Mouse (Mus musculus): ENCODE measurements around the gene Ccr5. TPM values are rescaled to one million over a fixed set of nuclear protein-coding genes. Genes with fewer than 3 reads are reported as not detected.
"Not testable (repeated sequence)": the region's sequence is repeated elsewhere in the genome, so short reads cannot be mapped to it uniquely, and the experiment has no call there.

Ccr5 gene
- 0.92 and 1.3 TPM in 2 replicates for polyA plus RNA-seq (2015; fragmentation: Nextera tagmentation; extraction: Ambion mirVana)

GRCm38 (mm10) chr9:124121387-124122184 lies at the start of gene Ccr5:
Gene Ccr5, plus strand, starts transcription at chr9:124121543.
- no peak for DNase-seq (ENCODE audit: low spot score)
- TF ChIP-seq EP300 (IDR thresholded peaks at IDR 0.05): no peak
- no peak for TF ChIP-seq CTCF (IDR thresholded peaks at IDR 0.05)

GRCm38 (mm10) chr9:124079803-124080202 lies 41.5 kb upstream of the Ccr5 start:
- ATAC-seq (no peak), DNase-seq (ENCODE audit: low spot score) (no peak)
- Histone ChIP-seq H3K4me3 (ENCODE audit: low read depth, low read length) (no peak overlapping the region), H3K27me3 (replicated peaks; ENCODE audit: insufficient read depth, low read length) (no peaks in the 10 kb centered on the region), H3K4me1 (ENCODE audit: insufficient read depth, low read depth, low read length) (no peaks in the 10 kb centered on the region), H3K9me3 (ENCODE audit: low read length) (no peaks in the 10 kb centered on the region), H3K36me3 (ENCODE audit: insufficient read depth, low read length) (no peaks in the 10 kb centered on the region), H3K9ac (replicated peaks; ENCODE audit: low read depth) (no peak overlapping the region), H3K4me2 (replicated peaks; ENCODE audit: low read depth, low read length) (no peak overlapping the region), H3K27ac (ENCODE audit: low read length) (no peak overlapping the region)
- TF ChIP-seq EP300 (IDR thresholded peaks at IDR 0.05): no peak
- TF ChIP-seq CTCF (IDR thresholded peaks at IDR 0.05): no peak
- WGBS: 43% methylated on average over 4 of the region's 4 CpGs

More at GRCm38 (mm10) chr9:124121387-124122184, at the start of gene Ccr5:
- Histone ChIP-seq H3K4me1 (ENCODE audit: insufficient read depth, low read depth, low read length) (no peaks in the 10 kb centered on the region), H3K36me3 (ENCODE audit: insufficient read depth, low read length) (no peaks in the 10 kb centered on the region), H3K4me2 (replicated peaks; ENCODE audit: low read depth, low read length) (no peak within 1 kb of the TSS), H3K4me3 (ENCODE audit: low read depth, low read length) (no peak within 1 kb of the TSS), H3K9me3 (ENCODE audit: low read length) (no peaks in the 10 kb centered on the region), H3K9ac (replicated peaks; ENCODE audit: low read depth) (no peak within 1 kb of the TSS), H3K27me3 (replicated peaks; ENCODE audit: insufficient read depth, low read length) (no peaks in the 10 kb centered on the region), H3K27ac (ENCODE audit: low read length) (no peak within 1 kb of the TSS)
- ATAC-seq: no peak
- 56% methylated on average over 3 of the region's 3 CpGs for WGBS

- H3K4me3 ChIP-seq (ENCODE audit: low read depth, low read length); H3K36me3 ChIP-seq (ENCODE audit: insufficient read depth, low read length); ATAC-seq; H3K9ac ChIP-seq (replicated peaks; ENCODE audit: low read depth); H3K27ac ChIP-seq (ENCODE audit: low read length); H3K9me3 ChIP-seq (ENCODE audit: low read length); H3K27me3 ChIP-seq (replicated peaks; ENCODE audit: insufficient read depth, low read length); H3K4me1 ChIP-seq (ENCODE audit: insufficient read depth, low read depth, low read length); H3K4me2 ChIP-seq (replicated peaks; ENCODE audit: low read depth, low read length); DNase-seq (ENCODE audit: low spot score): not testable (repeated sequence)
- 92% methylated on average over 12 of the region's 13 CpGs for WGBS
These were observed 40.9 kb upstream of the Ccr5 start for GRCm38 (mm10) chr9:124080471-124080870.

DNA sequence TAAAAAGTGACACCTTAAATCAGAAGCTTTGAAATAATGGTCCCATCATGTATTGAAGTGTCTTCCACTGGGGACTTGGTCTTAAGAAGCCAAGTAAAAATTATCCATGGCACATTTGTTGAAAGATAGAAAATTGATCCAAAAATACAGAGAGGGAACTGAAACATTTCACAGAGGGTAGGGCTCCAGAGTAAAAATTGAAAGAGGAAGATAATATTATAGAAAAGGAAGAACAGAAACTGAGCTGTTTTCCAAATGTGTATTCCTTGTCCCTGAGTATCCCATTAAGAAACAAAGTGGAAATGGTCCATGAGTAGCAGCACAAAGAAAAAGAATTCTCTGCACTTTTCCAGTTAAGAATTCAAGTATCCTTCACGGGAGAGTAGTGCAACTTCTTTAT lies 30.9 kb upstream of the Ccr5 start:
- no peaks in the 10 kb centered on the region for H3K36me3 ChIP-seq (ENCODE audit: insufficient read depth, low read length)
- no peak overlapping the region for H3K9ac ChIP-seq (replicated peaks; ENCODE audit: low read depth)
- ATAC-seq (no peak), DNase-seq (ENCODE audit: low spot score) (no peak)
- WGBS: 60% methylated on average over 1 of the region's 1 CpGs
- H3K9me3 ChIP-seq (ENCODE audit: low read length): no peaks in the 10 kb centered on the region
- TF ChIP-seq EP300 (IDR thresholded peaks at IDR 0.05) (no peak), CTCF (IDR thresholded peaks at IDR 0.05) (no peak)
- no peaks in the 10 kb centered on the region for H3K4me1 ChIP-seq (ENCODE audit: insufficient read depth, low read depth, low read length)
- H3K4me2 ChIP-seq (replicated peaks; ENCODE audit: low read depth, low read length): no peak overlapping the region
- no peak overlapping the region for H3K4me3 ChIP-seq (ENCODE audit: low read depth, low read length)
- no peak overlapping the region for H3K27ac ChIP-seq (ENCODE audit: low read length)
- no peaks in the 10 kb centered on the region for H3K27me3 ChIP-seq (replicated peaks; ENCODE audit: insufficient read depth, low read length)

GRCm38 (mm10) chr9:124099127-124099526 lies 22.2 kb upstream of the Ccr5 start:
- H3K9ac ChIP-seq (replicated peaks; ENCODE audit: low read depth): no peak overlapping the region
- H3K36me3 ChIP-seq (ENCODE audit: insufficient read depth, low read length): no peaks in the 10 kb centered on the region
- DNase-seq (ENCODE audit: low spot score): no peak
- no peaks in the 10 kb centered on the region for H3K9me3 ChIP-seq (ENCODE audit: low read length)
- ATAC-seq: no peak
- H3K27ac ChIP-seq (ENCODE audit: low read length): no peak overlapping the region
- TF ChIP-seq CTCF (IDR thresholded peaks at IDR 0.05) (no peak), EP300 (IDR thresholded peaks at IDR 0.05) (no peak)
- 79% methylated on average over 1 of the region's 1 CpGs for WGBS
- H3K4me3 ChIP-seq (ENCODE audit: low read depth, low read length): no peak overlapping the region
- no peaks in the 10 kb centered on the region for H3K4me1 ChIP-seq (ENCODE audit: insufficient read depth, low read depth, low read length)
- no peaks in the 10 kb centered on the region for H3K27me3 ChIP-seq (replicated peaks; ENCODE audit: insufficient read depth, low read length)
- no peak overlapping the region for H3K4me2 ChIP-seq (replicated peaks; ENCODE audit: low read depth, low read length)

- H3K4me3 ChIP-seq (ENCODE audit: low read depth, low read length): no peak overlapping the region
- H3K9ac ChIP-seq (replicated peaks; ENCODE audit: low read depth): no peak overlapping the region
- no peaks in the 10 kb centered on the region for H3K4me1 ChIP-seq (ENCODE audit: insufficient read depth, low read depth, low read length)
- TF ChIP-seq CTCF (IDR thresholded peaks at IDR 0.05) (no peak), EP300 (IDR thresholded peaks at IDR 0.05) (no peak)
- DNase-seq (ENCODE audit: low spot score) (no peak), ATAC-seq (no peak)
- no peak overlapping the region for H3K27ac ChIP-seq (ENCODE audit: low read length)
- no peaks in the 10 kb centered on the region for H3K36me3 ChIP-seq (ENCODE audit: insufficient read depth, low read length)
- H3K9me3 ChIP-seq (ENCODE audit: low read length): no peaks in the 10 kb centered on the region
- H3K4me2 ChIP-seq (replicated peaks; ENCODE audit: low read depth, low read length): no peak overlapping the region
- H3K27me3 ChIP-seq (replicated peaks; ENCODE audit: insufficient read depth, low read length): no peaks in the 10 kb centered on the region
- WGBS: 78% methylated on average over 1 of the region's 1 CpGs
These were observed 21.0 kb upstream of the Ccr5 start for GRCm38 (mm10) chr9:124100357-124100756.

Measured in lung, postnatal 0 days (tissue).